Mouse (Mus musculus) ES-Bruce4 (cell line): ENCODE measurements around the gene Pmpca. TPM values are rescaled to one million over a fixed set of nuclear protein-coding genes. Genes with fewer than 3 reads are reported as not detected.

Experiments used
- H3K27ac ChIP-seq: 2 replicates; pipeline ENCODE4 v1.5.1; 2012; ENCODE audit warnings: low read length, inconsistent platforms; ENCODE audit not compliant: insufficient read depth
- H3K27me3 ChIP-seq: 2 replicates; pipeline ENCODE4 v1.6.1; 2012; ENCODE audit warnings: mild to moderate bottlenecking, low read length, inconsistent platforms; ENCODE audit not compliant: control insufficient read depth, poor library complexity, insufficient read depth, severe bottlenecking
- H3K36me3 ChIP-seq: 2 replicates; pipeline ENCODE4 v1.6.1; 2012; ENCODE audit warnings: inconsistent platforms, mild to moderate bottlenecking, low read length, moderate library complexity; ENCODE audit not compliant: control insufficient read depth, poor library complexity, insufficient read depth, severe bottlenecking
- H3K4me1 ChIP-seq: one replicate; pipeline ENCODE4 v1.8.1; 2011; ENCODE audit warnings: low read length; ENCODE audit not compliant: control insufficient read depth, insufficient read depth
- H3K4me3 ChIP-seq: 2 replicates; pipeline ENCODE4 v1.5.1; 2011; ENCODE audit warnings: low read depth, mild to moderate bottlenecking, low read length
- H3K9ac ChIP-seq: 2 replicates; pipeline ENCODE4 v1.6.1; 2012; ENCODE audit warnings: low read depth, mild to moderate bottlenecking, inconsistent platforms; ENCODE audit not compliant: poor library complexity, severe bottlenecking
- H3K9me3 ChIP-seq: replicated peaks from 2 replicates; pipeline ENCODE4 v1.6.1; 2012; ENCODE audit warnings: mild to moderate bottlenecking, low read length, inconsistent platforms; ENCODE audit not compliant: control insufficient read depth, poor library complexity, insufficient read depth, severe bottlenecking
- CTCF ChIP-seq: IDR thresholded peaks from one replicate; pipeline ENCODE4 v1.8.1; 2011; ENCODE audit warnings: low read depth, low read length
- EP300 ChIP-seq: IDR thresholded peaks from 2 replicates; pipeline ENCODE4 v1.6.1; 2011; ENCODE audit warnings: low read depth, low read length; ENCODE audit not compliant: insufficient read depth
- POLR2A ChIP-seq: IDR thresholded peaks from one replicate; pipeline ENCODE4 v1.8.1; 2011; ENCODE audit warnings: low read length; ENCODE audit not compliant: insufficient read depth
- polyA plus RNA-seq: library from polyadenylated mRNA; stranded (reverse); fragments of >200 nt; gene quantifications from 2 replicates; pipeline ENCODE4 v1.2.4, GENCODE M21; 2011; ENCODE audit warnings: low read depth; ENCODE audit not compliant: missing spikeins, insufficient read depth, insufficient read length

The Pmpca gene
- polyA plus RNA-seq, 1 experiment: 161 TPM

- H3K4me3 ChIP-seq: no peak overlapping the region
- H3K27ac ChIP-seq: no peak overlapping the region
- H3K4me1 ChIP-seq: no peaks in the 10 kb centered on the region
- H3K36me3 ChIP-seq: peaks cover 66% of the 10 kb centered on the region
- H3K27me3 ChIP-seq: no peaks in the 10 kb centered on the region
- no peaks in the 10 kb centered on the region for H3K9me3 ChIP-seq
- TF ChIP-seq POLR2A (no peak), EP300 (no peak), CTCF (no peak)
- H3K9ac ChIP-seq: no peak overlapping the region
Observed at GRCm38 (mm10) chr2:26424541-26424940, 35.4 kb downstream of the Pmpca start.

GRCm38 (mm10) chr2:26429851-26430250, 40.7 kb downstream of the Pmpca start:
- H3K36me3 ChIP-seq: peaks cover 76% of the 10 kb centered on the region
- H3K4me3 ChIP-seq: no peak overlapping the region
- no peaks in the 10 kb centered on the region for H3K4me1 ChIP-seq
- no peak overlapping the region for H3K9ac ChIP-seq
- H3K27me3 ChIP-seq: no peaks in the 10 kb centered on the region
- H3K9me3 ChIP-seq: no peaks in the 10 kb centered on the region
- no peak overlapping the region for H3K27ac ChIP-seq
- TF ChIP-seq EP300: no peak
- TF ChIP-seq CTCF: no peak
- TF ChIP-seq POLR2A: no peak

- no peak for TF ChIP-seq EP300
- Histone ChIP-seq H3K27ac (no peak overlapping the region), H3K9me3 (no peaks in the 10 kb centered on the region), H3K36me3 (peaks cover 56% of the 10 kb centered on the region), H3K9ac (no peak overlapping the region), H3K4me3 (no peak overlapping the region), H3K27me3 (no peaks in the 10 kb centered on the region), H3K4me1 (no peaks in the 10 kb centered on the region)
Observed at GRCm38 (mm10) chr2:26434791-26435572, 45.8 kb downstream of the Pmpca start.

GRCm38 (mm10) chr2:26437221-26437620, 48.1 kb downstream of the Pmpca start:
- Histone ChIP-seq H3K9me3 (no peaks in the 10 kb centered on the region), H3K4me3 (no peak overlapping the region), H3K27me3 (no peaks in the 10 kb centered on the region), H3K9ac (no peak overlapping the region), H3K27ac (no peak overlapping the region), H3K36me3 (peaks cover 60% of the 10 kb centered on the region), H3K4me1 (no peaks in the 10 kb centered on the region)
- no peak for TF ChIP-seq CTCF
- no peak for TF ChIP-seq EP300
- no peak for TF ChIP-seq POLR2A

GRCm38 (mm10) chr2:26438373-26438772, 49.2 kb downstream of the Pmpca start:
- Histone ChIP-seq H3K9me3 (no peaks in the 10 kb centered on the region), H3K4me1 (no peaks in the 10 kb centered on the region), H3K27me3 (no peaks in the 10 kb centered on the region), H3K9ac (no peak overlapping the region), H3K4me3 (no peak overlapping the region), H3K27ac (no peak overlapping the region), H3K36me3 (peaks cover 50% of the 10 kb centered on the region)
- TF ChIP-seq CTCF (no peak), POLR2A (no peak), EP300 (no peak)

GRCm38 (mm10) chr2:26439671-26440070, 50.5 kb downstream of the Pmpca start:
- Histone ChIP-seq H3K36me3 (peaks cover 39% of the 10 kb centered on the region), H3K4me3 (no peak overlapping the region), H3K9me3 (no peaks in the 10 kb centered on the region), H3K27ac (no peak overlapping the region), H3K4me1 (no peaks in the 10 kb centered on the region), H3K27me3 (no peaks in the 10 kb centered on the region), H3K9ac (no peak overlapping the region)
- TF ChIP-seq CTCF (no peak), POLR2A (no peak), EP300 (no peak)
